Comparison of ENCODE assay signal across 32 mouse cellular contexts in genomic region chr6:120866051-120866814, GRCm38 (mm10). TPM values are rescaled to one million over a fixed set of nuclear protein-coding genes. Genes with fewer than 3 reads are reported as not detected.
A peak's percentile ranks its signal among the peaks of the same experiment; 100 is the strongest.
DNase-seq lines count a peak whose midpoint lies in the region; ATAC-seq and TF ChIP-seq lines count a peak whose summit lies in the region.
"Had no signal": no experiment of that assay in that cellular context is flagged by ENCODE, and none has a peak within 500 bp of the region (broad histone marks: within the 10 kb centered on the region; RNA-seq: fewer than 3 reads in every experiment).

No protein-coding gene starts in this region.

- ATAC-seq in liver, postnatal 0 days: no peak
- no peak for ATAC-seq in liver, embryonic 11.5 days (replicated peaks; ENCODE audit: low FRiP score)
- no peak for ATAC-seq in intestine, embryonic 15.5 days
- ATAC-seq: forebrain, embryonic 13.5 days; intestine, postnatal 0 days; liver, embryonic 12.5 days; lung, postnatal 0 days had no signal

- no peak for TF ChIP-seq CTCF in liver, postnatal 0 days (IDR thresholded peaks at IDR 0.05; ENCODE audit: low read depth)
- TF ChIP-seq CTCF in C2C12 (IDR thresholded peaks at IDR 0.05; ENCODE audit: control insufficient read depth, insufficient read depth, insufficient read length): no peak
- TF ChIP-seq CTCF in embryonic fibroblast, embryonic 13.5 days (IDR thresholded peaks at IDR 0.05; ENCODE audit: borderline replicate concordance, insufficient read depth, low read length): no peak

- no peak for TF ChIP-seq POLR2A in embryonic fibroblast, embryonic 13.5 days (IDR thresholded peaks at IDR 0.05; ENCODE audit: low read depth, low read length)

- no peak for TF ChIP-seq EP300 in liver, postnatal 0 days (IDR thresholded peaks at IDR 0.05; ENCODE audit: low read depth)

- peaks cover 15% of the 10 kb centered on the region for H3K79me3 ChIP-seq in C2C12 (ENCODE audit: low read depth)

- H3K4me3 ChIP-seq in liver, postnatal 0 days (ENCODE audit: low read depth, low read length): no peak overlapping the region
- no peak overlapping the region for H3K4me3 ChIP-seq in liver, embryonic 11.5 days (ENCODE audit: low read depth, low read length)
- no peak overlapping the region for H3K4me3 ChIP-seq in C2C12 (ENCODE audit: insufficient read depth, poor library complexity, severe bottlenecking)
- H3K4me3 ChIP-seq in embryonic fibroblast, embryonic 13.5 days (ENCODE audit: insufficient read depth, low read length): no peak overlapping the region
- no peak overlapping the region for H3K4me3 ChIP-seq in intestine, embryonic 15.5 days (replicated peaks)
- H3K4me3 ChIP-seq: embryonic facial prominence, embryonic 10.5 days; embryonic facial prominence, embryonic 15.5 days; forebrain, embryonic 13.5 days; heart, adult 2 months; heart, embryonic 12.5 days; hindbrain, embryonic 13.5 days; layer of hippocampus, adult 2 months; limb, embryonic 13.5 days; liver, embryonic 12.5 days; neural tube, embryonic 15.5 days had no signal

- no peaks in the 10 kb centered on the region for H3K27me3 ChIP-seq in liver, postnatal 0 days (ENCODE audit: insufficient read depth, low read length)
- no peaks in the 10 kb centered on the region for H3K27me3 ChIP-seq in liver, embryonic 11.5 days (replicated peaks; ENCODE audit: control insufficient read depth, insufficient read depth, low read length)
- no peaks in the 10 kb centered on the region for H3K27me3 ChIP-seq in C2C12 (ENCODE audit: control insufficient read depth, insufficient read depth, insufficient read length)
- no peaks in the 10 kb centered on the region for H3K27me3 ChIP-seq in intestine, embryonic 15.5 days (replicated peaks)
- H3K27me3 ChIP-seq: embryonic facial prominence, embryonic 15.5 days; forebrain, embryonic 13.5 days; heart, embryonic 12.5 days; hindbrain, embryonic 13.5 days; limb, embryonic 13.5 days; liver, embryonic 12.5 days; neural tube, embryonic 15.5 days had no signal

- no peak overlapping the region for H3K4me2 ChIP-seq in liver, postnatal 0 days (ENCODE audit: low read depth, low read length)
- H3K4me2 ChIP-seq in liver, embryonic 11.5 days: no peak overlapping the region
- no peak overlapping the region for H3K4me2 ChIP-seq in intestine, embryonic 15.5 days (replicated peaks)
- H3K4me2 ChIP-seq: embryonic facial prominence, embryonic 15.5 days; forebrain, embryonic 13.5 days; heart, embryonic 12.5 days; hindbrain, embryonic 13.5 days; limb, embryonic 13.5 days; liver, embryonic 12.5 days; neural tube, embryonic 15.5 days had no signal

- DNase-seq in liver, postnatal 0 days: no peak
- DNase-seq in liver, embryonic 11.5 days (ENCODE audit: low spot score): no peak
- DNase-seq in adipocyte (ENCODE audit: low spot score): no peak
- no peak for DNase-seq in testis, postnatal 10 days (ENCODE audit: low spot score)
- DNase-seq: adrenal gland, adult 2 months; adrenal gland, postnatal 36 days; cerebellum, adult 2 months; cerebellum, postnatal 14 days; gastrocnemius, postnatal 36 days; heart, adult 2 months; heart, postnatal 14 days; kidney, postnatal 25 days; lung, adult 18-20 months; midbrain, embryonic 14.5 days; right cerebral cortex, postnatal 25 days; thymus, adult 18-20 months; thymus, postnatal 4 days had no signal

- H3K9ac ChIP-seq in liver, postnatal 0 days (replicated peaks): no peak overlapping the region
- H3K9ac ChIP-seq in liver, embryonic 11.5 days (ENCODE audit: low read depth, low read length): no peak overlapping the region
- H3K9ac ChIP-seq in intestine, embryonic 15.5 days: no peak overlapping the region
- H3K9ac ChIP-seq: embryonic facial prominence, embryonic 15.5 days; forebrain, embryonic 13.5 days; heart, embryonic 12.5 days; hindbrain, embryonic 13.5 days; limb, embryonic 13.5 days; liver, embryonic 12.5 days; neural tube, embryonic 15.5 days had no signal

- peaks cover 2% of the 10 kb centered on the region; the same call in 1 of the 2 replicates for H3K4me1 ChIP-seq in liver, postnatal 0 days (ENCODE audit: insufficient read depth)
- H3K4me1 ChIP-seq in liver, embryonic 11.5 days (replicated peaks; ENCODE audit: control insufficient read depth, insufficient read depth, low read length): peaks cover 7% of the 10 kb centered on the region; the same call in 1 of the 2 replicates
- H3K4me1 ChIP-seq in embryonic fibroblast, embryonic 13.5 days (ENCODE audit: control insufficient read depth, insufficient read depth, low read length): peaks cover 14% of the 10 kb centered on the region
- H3K4me1 ChIP-seq in intestine, embryonic 15.5 days (replicated peaks): no peaks in the 10 kb centered on the region
- H3K4me1 ChIP-seq: embryonic facial prominence, embryonic 10.5 days; embryonic facial prominence, embryonic 15.5 days; forebrain, embryonic 13.5 days; hindbrain, embryonic 13.5 days had no signal

- no peak overlapping the region for H3ac ChIP-seq in C2C12 (ENCODE audit: control insufficient read depth, insufficient read length, low read depth)

- WGBS in liver, postnatal 0 days (ENCODE audit: insufficient replicate concordance): 58% methylated on average over 9 of the region's 9 CpGs
- 65% methylated on average over 9 of the region's 9 CpGs for WGBS in liver, embryonic 11.5 days
- WGBS in intestine, embryonic 15.5 days: 81% methylated on average over 9 of the region's 9 CpGs

- H3K9me3 ChIP-seq in liver, postnatal 0 days (ENCODE audit: low read length): no peaks in the 10 kb centered on the region
- no peaks in the 10 kb centered on the region for H3K9me3 ChIP-seq in liver, embryonic 11.5 days (ENCODE audit: control insufficient read depth, low read length)
- H3K9me3 ChIP-seq in intestine, embryonic 15.5 days: no peaks in the 10 kb centered on the region
- H3K9me3 ChIP-seq: embryonic facial prominence, embryonic 10.5 days; embryonic facial prominence, embryonic 15.5 days; forebrain, embryonic 13.5 days; heart, embryonic 12.5 days; hindbrain, embryonic 13.5 days; limb, embryonic 13.5 days; liver, embryonic 12.5 days; neural tube, embryonic 15.5 days had no signal

- H3K27ac ChIP-seq in liver, postnatal 0 days (ENCODE audit: low read depth): 0 out of 2 replicates have a peak overlapping the region, but pooled peaks have one; percentile 6
- no peak overlapping the region for H3K27ac ChIP-seq in liver, embryonic 11.5 days (ENCODE audit: low read depth, low read length)
- H3K27ac ChIP-seq in embryonic fibroblast, embryonic 13.5 days (ENCODE audit: insufficient read depth, low read length): peak overlapping the region; percentile 27
- H3K27ac ChIP-seq in intestine, embryonic 15.5 days: no peak overlapping the region
- H3K27ac ChIP-seq: embryonic facial prominence, embryonic 10.5 days; embryonic facial prominence, embryonic 15.5 days; forebrain, embryonic 13.5 days; heart, adult 2 months; hindbrain, embryonic 13.5 days; layer of hippocampus, adult 2 months; limb, embryonic 13.5 days; macrophage; neural tube, embryonic 15.5 days had no signal

- H3K36me3 ChIP-seq in liver, postnatal 0 days (replicated peaks; ENCODE audit: insufficient read depth, low read length): peaks cover 50% of the 10 kb centered on the region
- H3K36me3 ChIP-seq in liver, embryonic 11.5 days (ENCODE audit: control insufficient read depth, insufficient read depth, low read length): peaks cover 8% of the 10 kb centered on the region
- peaks cover 14% of the 10 kb centered on the region for H3K36me3 ChIP-seq in C2C12 (ENCODE audit: control insufficient read depth, insufficient read depth)
- no peaks in the 10 kb centered on the region for H3K36me3 ChIP-seq in intestine, embryonic 15.5 days

- peaks cover 37% of the 10 kb centered on the region for H3K79me2 ChIP-seq in C2C12 (ENCODE audit: control insufficient read depth, insufficient read depth)

TF ChIP-seq in C2C12, 6 proteins besides CTCF, POLR2A, EP300 and RAD21:
- TF ChIP-seq FOSL1 (IDR thresholded peaks at IDR 0.05; ENCODE audit: insufficient read depth, low read length, poor library complexity, severe bottlenecking) (peak; percentile 80), MAX (IDR thresholded peaks at IDR 0.05) (no peak)

RNA-seq across cellular contexts. Expression of gene Bcl2l13, which starts 30.2 kb away (rescaled TPM):
- polyA plus RNA-seq in liver, postnatal 0 days (2015; fragmentation: Nextera tagmentation; extraction: Ambion mirVana): 18.4 and 20.4 TPM in 2 replicates
- polyA plus RNA-seq in liver, embryonic 11.5 days (2014; fragmentation: Nextera tagmentation; extraction: Ambion mirVana): 52.3 and 66.2 TPM in 2 replicates
- 24.6 TPM for polyA plus RNA-seq in C2C12 (2012; fragmentation: generic; extraction: Trizol)
- 25.4 and 27.4 TPM in 2 replicates for polyA plus RNA-seq in embryonic fibroblast, embryonic 13.5 days (2011; ENCODE audit: insufficient read length, low read depth, missing spikeins)
- polyA plus RNA-seq in intestine, embryonic 15.5 days (2015; fragmentation: Nextera tagmentation; extraction: Ambion mirVana): 24.1 and 25.7 TPM in 2 replicates

RNA-seq across cellular contexts. Expression of gene Atp6v1e1, which starts 43.6 kb away (rescaled TPM):
- 193 and 199 TPM in 2 replicates for polyA plus RNA-seq in liver, postnatal 0 days (2015; fragmentation: Nextera tagmentation; extraction: Ambion mirVana)
- 160 and 164 TPM in 2 replicates for polyA plus RNA-seq in liver, embryonic 11.5 days (2014; fragmentation: Nextera tagmentation; extraction: Ambion mirVana)
- 90.1 TPM for polyA plus RNA-seq in C2C12 (2012; fragmentation: generic; extraction: Trizol)
- 203 and 221 TPM in 2 replicates for polyA plus RNA-seq in embryonic fibroblast, embryonic 13.5 days (2011; ENCODE audit: insufficient read length, low read depth, missing spikeins)
- polyA plus RNA-seq in intestine, embryonic 15.5 days (2015; fragmentation: Nextera tagmentation; extraction: Ambion mirVana): 150 and 155 TPM in 2 replicates

RNA-seq across cellular contexts. Expression of gene Bid, which starts 50.4 kb away (rescaled TPM):
- 24.6 and 24.7 TPM in 2 replicates for polyA plus RNA-seq in liver, postnatal 0 days (2015; fragmentation: Nextera tagmentation; extraction: Ambion mirVana)
- polyA plus RNA-seq in liver, embryonic 11.5 days (2014; fragmentation: Nextera tagmentation; extraction: Ambion mirVana): 48.2 and 51.5 TPM in 2 replicates
- polyA plus RNA-seq in C2C12 (2012; fragmentation: generic; extraction: Trizol): 48.1 TPM
- polyA plus RNA-seq in embryonic fibroblast, embryonic 13.5 days (2011; ENCODE audit: insufficient read length, low read depth, missing spikeins): 21.7 TPM in 2 replicates
- 20.9 and 21.0 TPM in 2 replicates for polyA plus RNA-seq in intestine, embryonic 15.5 days (2015; fragmentation: Nextera tagmentation; extraction: Ambion mirVana)

Comparison
In these comparisons a context has a peak if more than half of its experiments do, and no peak if none do; other contexts are left out.
1. H3K27ac ChIP-seq: peak in liver, postnatal 0 days (single experiment) and embryonic fibroblast, embryonic 13.5 days (single experiment); none in liver, embryonic 11.5 days (single experiment) and intestine, embryonic 15.5 days (single experiment).